Mouse (Mus musculus): ENCODE results near the gene Dok1. TPM values are rescaled to one million over a fixed set of nuclear protein-coding genes. Genes with fewer than 3 reads are reported as not detected.
A peak's percentile ranks its signal among the peaks of the same experiment; 100 is the strongest.

The Dok1 gene
- polyA plus RNA-seq, 1 experiment, result 4.7 TPM

GRCm38 (mm10) chr6:83054074-83054851 is 21.0 kb upstream of the Dok1 start, which contains the start of gene Aup1:
TSS of gene Aup1 (plus strand) at chr6:83054521.
- 0 out of 2 replicates have a peak within 1 kb of the TSS, but pooled peaks have one; percentile 5 for H3K27ac ChIP-seq (ENCODE audit: insufficient read depth, low read length)
- H3K36me3 ChIP-seq (ENCODE audit: control insufficient read depth, insufficient read depth, low read length, poor library complexity, severe bottlenecking), result peaks cover 5% of the 10 kb centered on the region; the same call in 1 of the 2 replicates
- H3K4me1 ChIP-seq (ENCODE audit: control insufficient read depth, insufficient read depth, low read length), result peaks cover 4% of the 10 kb centered on the region
- H3K9ac ChIP-seq (ENCODE audit: low read depth, poor library complexity, severe bottlenecking), result peak within 1 kb of the TSS; percentile 91
- no peak for TF ChIP-seq CTCF (IDR thresholded peaks at IDR 0.05; ENCODE audit: low read depth, low read length)
- peak; percentile 54; the same call in 1 of the 2 replicates for TF ChIP-seq EP300 (IDR thresholded peaks at IDR 0.05; ENCODE audit: insufficient read depth, low read depth, low read length)
- peak; percentile 58 for TF ChIP-seq POLR2A (IDR thresholded peaks at IDR 0.05; ENCODE audit: insufficient read depth, low read length)
- peak within 1 kb of the TSS; percentile 80 for H3K4me3 ChIP-seq (ENCODE audit: low read depth, low read length)
- H3K9me3 ChIP-seq (replicated peaks; ENCODE audit: control insufficient read depth, insufficient read depth, low read length, poor library complexity, severe bottlenecking), result no peaks in the 10 kb centered on the region
- H3K27me3 ChIP-seq (ENCODE audit: control insufficient read depth, insufficient read depth, low read length, poor library complexity, severe bottlenecking), result no peaks in the 10 kb centered on the region

GRCm38 (mm10) chr6:83053136-83053960 is 20.1 kb upstream of the Dok1 start:
- TF ChIP-seq EP300 (IDR thresholded peaks at IDR 0.05; ENCODE audit: insufficient read depth, low read depth, low read length) (no peak), CTCF (IDR thresholded peaks at IDR 0.05; ENCODE audit: low read depth, low read length) (no peak), POLR2A (IDR thresholded peaks at IDR 0.05; ENCODE audit: insufficient read depth, low read length) (no peak)

GRCm38 (mm10) chr6:83049367-83049766 is 16.1 kb upstream of the Dok1 start:
- no peak overlapping the region for H3K27ac ChIP-seq (ENCODE audit: insufficient read depth, low read length)
- TF ChIP-seq POLR2A (IDR thresholded peaks at IDR 0.05; ENCODE audit: insufficient read depth, low read length), result no peak
- no peak for TF ChIP-seq CTCF (IDR thresholded peaks at IDR 0.05; ENCODE audit: low read depth, low read length)
- no peak for TF ChIP-seq EP300 (IDR thresholded peaks at IDR 0.05; ENCODE audit: insufficient read depth, low read depth, low read length)
- no peaks in the 10 kb centered on the region for H3K27me3 ChIP-seq (ENCODE audit: control insufficient read depth, insufficient read depth, low read length, poor library complexity, severe bottlenecking)
- H3K36me3 ChIP-seq (ENCODE audit: control insufficient read depth, insufficient read depth, low read length, poor library complexity, severe bottlenecking), result no peaks in the 10 kb centered on the region
- no peaks in the 10 kb centered on the region for H3K4me1 ChIP-seq (ENCODE audit: control insufficient read depth, insufficient read depth, low read length)
- H3K9ac ChIP-seq (ENCODE audit: low read depth, poor library complexity, severe bottlenecking), result no peak overlapping the region
- no peaks in the 10 kb centered on the region for H3K9me3 ChIP-seq (replicated peaks; ENCODE audit: control insufficient read depth, insufficient read depth, low read length, poor library complexity, severe bottlenecking)
- H3K4me3 ChIP-seq (ENCODE audit: low read depth, low read length), result no peak overlapping the region

More at GRCm38 (mm10) chr6:83053136-83053960, 20.1 kb upstream of the Dok1 start:
- Histone ChIP-seq H3K9me3 (replicated peaks; ENCODE audit: control insufficient read depth, insufficient read depth, low read length, poor library complexity, severe bottlenecking) (no peaks in the 10 kb centered on the region), H3K4me1 (ENCODE audit: control insufficient read depth, insufficient read depth, low read length) (peaks cover 4% of the 10 kb centered on the region), H3K4me3 (ENCODE audit: low read depth, low read length) (peak overlapping the region; percentile 80), H3K27ac (ENCODE audit: insufficient read depth, low read length) (no peak overlapping the region), H3K9ac (ENCODE audit: low read depth, poor library complexity, severe bottlenecking) (peak overlapping the region; percentile 69), H3K27me3 (ENCODE audit: control insufficient read depth, insufficient read depth, low read length, poor library complexity, severe bottlenecking) (no peaks in the 10 kb centered on the region), H3K36me3 (ENCODE audit: control insufficient read depth, insufficient read depth, low read length, poor library complexity, severe bottlenecking) (peaks cover 5% of the 10 kb centered on the region; the same call in 1 of the 2 replicates)

GRCm38 (mm10) chr6:83044742-83045141 is 11.5 kb upstream of the Dok1 start:
- no peak for TF ChIP-seq POLR2A (IDR thresholded peaks at IDR 0.05; ENCODE audit: insufficient read depth, low read length)
- H3K9ac ChIP-seq (ENCODE audit: low read depth, poor library complexity, severe bottlenecking), result no peak overlapping the region
- no peak overlapping the region for H3K27ac ChIP-seq (ENCODE audit: insufficient read depth, low read length)
- no peaks in the 10 kb centered on the region for H3K4me1 ChIP-seq (ENCODE audit: control insufficient read depth, insufficient read depth, low read length)
- H3K9me3 ChIP-seq (replicated peaks; ENCODE audit: control insufficient read depth, insufficient read depth, low read length, poor library complexity, severe bottlenecking), result no peaks in the 10 kb centered on the region
- H3K4me3 ChIP-seq (ENCODE audit: low read depth, low read length), result no peak overlapping the region
- no peaks in the 10 kb centered on the region for H3K36me3 ChIP-seq (ENCODE audit: control insufficient read depth, insufficient read depth, low read length, poor library complexity, severe bottlenecking)
- no peaks in the 10 kb centered on the region for H3K27me3 ChIP-seq (ENCODE audit: control insufficient read depth, insufficient read depth, low read length, poor library complexity, severe bottlenecking)

GRCm38 (mm10) chr6:83043993-83044392 is 10.7 kb upstream of the Dok1 start:
- no peak for TF ChIP-seq EP300 (IDR thresholded peaks at IDR 0.05; ENCODE audit: insufficient read depth, low read depth, low read length)
- TF ChIP-seq POLR2A (IDR thresholded peaks at IDR 0.05; ENCODE audit: insufficient read depth, low read length), result no peak
- no peak for TF ChIP-seq CTCF (IDR thresholded peaks at IDR 0.05; ENCODE audit: low read depth, low read length)
- H3K4me1 ChIP-seq (ENCODE audit: control insufficient read depth, insufficient read depth, low read length), result no peaks in the 10 kb centered on the region
- H3K9me3 ChIP-seq (replicated peaks; ENCODE audit: control insufficient read depth, insufficient read depth, low read length, poor library complexity, severe bottlenecking), result no peaks in the 10 kb centered on the region
- H3K27me3 ChIP-seq (ENCODE audit: control insufficient read depth, insufficient read depth, low read length, poor library complexity, severe bottlenecking), result no peaks in the 10 kb centered on the region
- no peak overlapping the region for H3K27ac ChIP-seq (ENCODE audit: insufficient read depth, low read length)
- H3K9ac ChIP-seq (ENCODE audit: low read depth, poor library complexity, severe bottlenecking), result no peak overlapping the region
- no peaks in the 10 kb centered on the region for H3K36me3 ChIP-seq (ENCODE audit: control insufficient read depth, insufficient read depth, low read length, poor library complexity, severe bottlenecking)
- H3K4me3 ChIP-seq (ENCODE audit: low read depth, low read length), result no peak overlapping the region
